13 mouse cellular contexts compared by ENCODE assay signal in genomic region chr12:15566785-15567109, GRCm38 (mm10).
DNase-seq lines count a peak whose midpoint lies in the region; ATAC-seq lines count a peak whose summit lies in the region.
"Had no signal": no experiment of that assay in that cellular context is flagged by ENCODE, and none has a peak within 500 bp of the region (broad histone marks: within the 10 kb centered on the region; RNA-seq: fewer than 3 reads in every experiment).

No protein-coding gene starts in this region.

- peak overlapping the region; percentile 70 for H3K27ac ChIP-seq in heart, embryonic 13.5 days (replicated peaks)
- H3K27ac ChIP-seq in neural tube, embryonic 11.5 days (ENCODE audit: low read depth, low read length): peak overlapping the region; percentile 27; the same call in 1 of the 2 replicates
- H3K27ac ChIP-seq: gastrocnemius, adult 2 months had no signal

- WGBS in heart, embryonic 13.5 days: 59% methylated on average over 4 of the region's 4 CpGs
- 38% methylated on average over 4 of the region's 4 CpGs for WGBS in neural tube, embryonic 11.5 days
- 15% methylated on average over 4 of the region's 4 CpGs for whole genome bisulfite sequencing in large intestine, adult 2 months

- H3K27me3 ChIP-seq in heart, embryonic 13.5 days (replicated peaks): no peaks in the 10 kb centered on the region
- H3K27me3 ChIP-seq in neural tube, embryonic 11.5 days (ENCODE audit: control insufficient read depth, insufficient read depth, low read length): no peaks in the 10 kb centered on the region

- H3K4me3 ChIP-seq in heart, embryonic 13.5 days: no peak overlapping the region
- no peak overlapping the region for H3K4me3 ChIP-seq in neural tube, embryonic 11.5 days (ENCODE audit: low read depth, low read length)
- H3K4me3 ChIP-seq: gastrocnemius, adult 2 months had no signal

- peaks cover 13% of the 10 kb centered on the region for H3K4me1 ChIP-seq in heart, embryonic 13.5 days
- peaks cover 2% of the 10 kb centered on the region; the same call in 1 of the 2 replicates for H3K4me1 ChIP-seq in neural tube, embryonic 11.5 days (ENCODE audit: control insufficient read depth, insufficient read depth, low read length)

- H3K4me2 ChIP-seq in heart, embryonic 13.5 days: no peak overlapping the region
- H3K4me2 ChIP-seq in neural tube, embryonic 11.5 days (ENCODE audit: low read depth): no peak overlapping the region
- H3K4me2 ChIP-seq: midbrain, embryonic 11.5 days had no signal

- no peak overlapping the region for H3K9ac ChIP-seq in heart, embryonic 13.5 days
- no peak overlapping the region for H3K9ac ChIP-seq in neural tube, embryonic 11.5 days (ENCODE audit: low read length)

- no peaks in the 10 kb centered on the region for H3K9me3 ChIP-seq in heart, embryonic 13.5 days
- no peaks in the 10 kb centered on the region for H3K9me3 ChIP-seq in neural tube, embryonic 11.5 days (ENCODE audit: control insufficient read depth, low read length)

- no peak for DNase-seq in heart, postnatal 36 days
- DNase-seq in neural tube, embryonic 11.5 days (ENCODE audit: low spot score): no peak
- DNase-seq in neural tube, embryonic 10.5 days (ENCODE audit: extremely low spot score, low spot score): no peak
- DNase-seq in large intestine, adult 2 months (ENCODE audit: low read depth, low spot score): peak; percentile 33
- DNase-seq in left cerebral cortex, postnatal 36 days (ENCODE audit: low spot score in 2 of 2): no peak
- DNase-seq in gastrocnemius, postnatal 14 days: no peak
- DNase-seq: cerebellum, adult 9-11 months; gastrocnemius, adult 2 months; lung, adult 2 months; thymus, postnatal 14 days had no signal

- no peaks in the 10 kb centered on the region for H3K36me3 ChIP-seq in heart, embryonic 13.5 days
- no peaks in the 10 kb centered on the region for H3K36me3 ChIP-seq in neural tube, embryonic 11.5 days (ENCODE audit: control insufficient read depth, insufficient read depth, low read length)

- no peak for ATAC-seq in heart, embryonic 13.5 days (ENCODE audit: extremely low read depth, insufficient number of reproducible peaks, low FRiP score, low TSS enrichment)
- ATAC-seq in neural tube, embryonic 11.5 days (ENCODE audit: insufficient read depth, low FRiP score, low TSS enrichment): no peak
- ATAC-seq in megakaryocyte progenitor cell, adult 5-6 weeks (replicated peaks; ENCODE audit: poor library complexity): no peak

- intact Hi-C loops in heart, postnatal 36 days (cut with DNase I): no loop called here
- intact Hi-C loops in left cerebral cortex, postnatal 36 days (cut with DNase I): no loop called here
- intact Hi-C loops in gastrocnemius, postnatal 14 days (cut with DNase I; ENCODE audit: low total_unique reads): no loop called here
